Mouse (Mus musculus): ENCODE results near the gene Phldb3.
"Not testable (repeated sequence)": the region's sequence is repeated elsewhere in the genome, so short reads cannot be mapped to it uniquely, and the experiment has no call there.

Phldb3 gene

GRCm38 (mm10) chr7:24594309-24594803 lies 16.2 kb upstream of the Phldb3 start:
- no peak for DNase-seq (ENCODE audit: low spot score in 2 of 2)

GRCm38 (mm10) chr7:24595464-24595863 lies 15.1 kb upstream of the Phldb3 start:
- no peak for DNase-seq (ENCODE audit: low spot score in 2 of 2)

GRCm38 (mm10) chr7:24598121-24598520 lies 12.4 kb upstream of the Phldb3 start:
- DNase-seq (ENCODE audit: low spot score in 2 of 2) = no peak

- peak; percentile 41 to 44 for DNase-seq (ENCODE audit: low spot score in 2 of 2)
Observed at GRCm38 (mm10) chr7:24599211-24600067, 11.1 kb upstream of the Phldb3 start.

GRCm38 (mm10) chr7:24600941-24601597 lies 9.5 kb upstream of the Phldb3 start:
- DNase-seq (ENCODE audit: low spot score in 2 of 2) = peak; percentile 85 to 92

- no peak for DNase-seq (ENCODE audit: low spot score in 2 of 2)
Observed at GRCm38 (mm10) chr7:24605561-24605960, 5.0 kb upstream of the Phldb3 start.

DNA sequence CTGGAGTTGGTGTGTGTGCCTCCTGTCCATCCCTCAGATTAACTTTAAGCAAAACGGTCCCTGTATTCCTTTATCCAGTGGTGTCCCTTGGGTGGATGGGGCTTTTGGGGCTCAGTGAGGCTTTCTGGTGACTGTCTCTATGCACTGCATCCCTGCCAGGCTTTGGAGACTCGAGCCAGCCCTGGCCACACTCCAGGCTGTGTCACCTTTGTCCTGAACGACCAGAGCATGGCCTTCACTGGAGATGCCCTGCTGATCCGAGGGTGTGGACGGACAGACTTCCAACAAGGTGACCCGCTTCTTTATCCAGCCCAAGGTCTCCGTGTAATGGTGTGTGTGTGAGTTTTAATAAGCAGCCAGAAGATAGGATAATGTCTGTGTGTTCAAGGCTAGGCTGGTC lies 4.5 kb upstream of the Phldb3 start:
- no peak for DNase-seq (ENCODE audit: low spot score in 2 of 2)

DNA sequence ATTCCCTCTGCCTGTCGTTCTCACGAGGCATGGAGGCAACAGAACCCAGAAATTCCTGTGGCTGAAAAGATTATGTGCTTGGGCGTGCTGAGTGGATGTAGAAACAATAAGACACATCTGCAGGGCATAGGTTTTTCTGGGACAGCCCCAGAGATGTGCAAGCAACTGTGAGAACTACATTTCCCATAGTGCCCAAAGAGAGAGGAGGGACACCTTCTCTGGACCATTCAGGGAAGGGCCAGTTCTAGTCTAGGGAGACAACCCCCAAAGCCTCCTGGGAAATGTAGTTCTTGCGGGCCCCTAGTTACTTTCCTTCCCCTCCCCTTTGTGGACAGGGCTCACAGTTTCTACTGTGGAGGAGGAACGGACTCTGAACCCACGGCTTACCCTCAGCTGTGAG lies 2.5 kb upstream of the Phldb3 start:
- DNase-seq (ENCODE audit: low spot score in 2 of 2) = peak; percentile 65 to 78

- DNase-seq (ENCODE audit: low spot score in 2 of 2) = no peak
Observed at GRCm38 (mm10) chr7:24608561-24608960, 2.0 kb upstream of the Phldb3 start.

GRCm38 (mm10) chr7:24610879-24611494 lies 424 bp downstream of the Phldb3 start:
- peak; percentile 82 to 91 for DNase-seq (ENCODE audit: low spot score in 2 of 2)

- no peak for DNase-seq (ENCODE audit: low spot score in 2 of 2)
Observed at GRCm38 (mm10) chr7:24611709-24612108, 1.1 kb downstream of the Phldb3 start.

DNA sequence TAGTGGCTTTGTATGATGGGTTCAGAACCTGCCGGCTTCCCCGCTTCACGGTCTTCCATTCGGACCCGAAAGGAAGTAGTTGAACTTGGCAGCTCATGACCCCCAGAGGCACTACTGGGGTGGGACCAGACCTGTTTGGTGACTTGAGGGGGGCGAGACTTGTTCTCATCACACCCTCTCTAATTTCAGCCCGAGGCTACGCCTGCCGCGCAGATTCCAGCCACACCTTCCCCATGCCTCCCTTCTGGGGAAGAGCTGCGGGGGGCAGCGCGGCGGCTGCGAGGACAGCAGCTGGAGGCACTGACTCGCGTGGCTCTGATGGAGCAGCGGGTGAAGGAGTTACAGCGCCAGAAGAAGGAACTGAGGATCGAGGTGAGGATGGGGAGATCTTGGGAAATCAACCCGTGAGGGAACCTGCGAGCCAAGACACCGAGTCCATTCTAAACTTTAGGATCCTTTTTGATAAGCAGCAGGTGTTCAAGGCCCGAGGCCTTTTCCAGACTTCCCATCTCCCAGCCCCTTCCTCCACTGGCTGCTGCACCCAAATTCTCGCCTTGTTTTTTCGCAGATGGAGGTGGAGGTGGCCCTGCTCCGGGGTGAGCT lies 1.8 kb downstream of the Phldb3 start:
- no peak for DNase-seq (ENCODE audit: low spot score in 2 of 2)

DNA sequence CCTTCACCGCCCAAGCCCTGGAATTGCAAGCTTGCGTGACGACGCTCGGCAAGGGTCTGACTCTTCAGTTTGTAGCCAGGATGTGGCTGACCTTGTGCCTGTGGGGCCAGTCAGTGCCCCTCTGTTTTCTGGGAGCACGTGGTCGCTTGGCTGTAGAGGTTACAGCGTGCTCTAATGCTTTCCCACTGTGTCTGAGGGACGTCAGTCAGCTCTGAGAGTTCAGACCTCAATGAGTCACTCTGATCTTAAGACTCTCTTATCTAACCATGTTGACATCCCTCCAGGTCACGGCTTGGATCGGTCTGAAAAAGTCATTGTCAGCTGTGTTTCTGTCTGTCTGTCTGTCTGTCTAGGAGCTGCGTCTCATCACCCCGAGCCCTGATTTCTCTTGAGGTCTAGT lies 4.3 kb downstream of the Phldb3 start:
- DNase-seq (ENCODE audit: low spot score in 2 of 2) = no peak

DNA sequence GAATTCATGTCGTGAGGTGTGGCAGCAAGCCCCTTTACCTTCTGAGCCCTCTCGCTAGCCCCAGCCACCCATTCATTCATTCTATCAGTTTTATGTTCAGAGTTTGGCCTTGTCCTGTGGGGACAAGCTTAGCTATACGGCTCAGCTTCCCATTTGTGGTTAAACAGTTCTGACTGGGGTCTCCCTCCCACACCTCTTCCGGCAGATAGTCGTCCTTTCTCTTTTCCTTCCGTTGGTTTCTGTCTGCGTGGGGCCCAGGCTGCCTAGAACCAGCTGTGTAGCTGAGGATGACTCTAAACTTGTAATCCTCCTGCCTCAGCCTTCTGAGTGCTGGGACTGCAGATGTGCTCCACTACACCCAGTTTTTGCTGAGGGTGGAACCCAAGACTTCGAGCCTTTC lies 7.2 kb downstream of the Phldb3 start:
- no peak for DNase-seq (ENCODE audit: low spot score in 2 of 2)

DNA sequence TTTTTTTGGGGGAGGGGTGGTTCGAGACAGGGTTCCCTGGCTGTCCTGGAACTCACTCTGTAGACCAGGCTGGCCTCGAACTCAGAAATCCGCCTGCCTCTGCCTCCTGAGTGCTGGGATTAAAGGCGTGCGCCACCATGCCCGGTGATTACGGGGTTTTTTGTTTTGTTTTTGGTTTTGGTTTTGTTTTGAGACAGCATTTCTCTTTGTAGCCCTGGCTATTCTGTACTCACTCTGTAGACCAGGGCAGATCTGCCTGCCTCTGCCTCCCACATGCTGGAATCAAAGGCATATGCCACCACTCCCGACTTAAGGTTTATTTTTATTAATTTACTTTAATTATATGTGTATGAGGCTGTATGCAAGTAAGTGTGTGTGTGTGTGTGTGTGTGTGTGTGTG lies 7.8 kb downstream of the Phldb3 start:
- DNase-seq (ENCODE audit: low spot score in 2 of 2) = not testable (repeated sequence)

DNA sequence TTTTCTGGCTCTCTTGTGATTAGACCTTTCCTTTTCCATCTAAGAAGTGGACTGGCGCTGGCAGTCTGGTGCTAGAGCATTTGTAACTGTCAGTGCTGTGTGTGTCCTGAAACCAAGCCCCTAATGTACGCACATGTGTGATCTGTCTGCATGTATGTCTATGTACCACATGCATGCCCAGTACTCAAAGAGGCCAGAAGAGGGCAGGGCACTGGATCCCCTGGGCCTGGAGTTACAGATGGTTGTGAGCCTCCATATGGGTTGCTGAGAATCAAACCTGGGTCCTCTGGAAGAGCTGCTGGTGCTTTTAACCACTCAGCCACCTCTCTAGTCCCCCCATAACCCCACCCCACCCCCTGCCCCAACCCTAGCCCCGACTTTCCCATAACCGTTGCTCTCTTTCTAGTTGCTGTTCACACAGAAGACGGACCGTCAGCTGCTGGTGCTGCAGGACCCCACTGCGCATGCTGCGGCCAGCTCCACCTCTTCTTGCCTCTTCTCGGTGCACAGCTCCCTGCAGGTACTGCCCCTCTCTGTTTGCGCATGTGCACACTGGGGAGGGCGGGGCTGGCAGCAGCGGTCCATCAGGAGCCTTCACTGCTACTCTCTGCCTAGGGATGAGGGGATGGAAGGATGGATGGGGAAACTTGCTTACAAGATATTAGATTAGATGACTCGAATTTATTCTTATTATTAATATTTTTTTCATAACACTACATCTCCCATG lies 9.3 kb downstream of the Phldb3 start:
- no peak for DNase-seq (ENCODE audit: low spot score in 2 of 2)

GRCm38 (mm10) chr7:24621193-24621592 lies 10.6 kb downstream of the Phldb3 start:
- no peak for DNase-seq (ENCODE audit: low spot score in 2 of 2)

- DNase-seq (ENCODE audit: low spot score in 2 of 2) = no peak
Observed at GRCm38 (mm10) chr7:24622967-24623366, 12.4 kb downstream of the Phldb3 start.

DNA sequence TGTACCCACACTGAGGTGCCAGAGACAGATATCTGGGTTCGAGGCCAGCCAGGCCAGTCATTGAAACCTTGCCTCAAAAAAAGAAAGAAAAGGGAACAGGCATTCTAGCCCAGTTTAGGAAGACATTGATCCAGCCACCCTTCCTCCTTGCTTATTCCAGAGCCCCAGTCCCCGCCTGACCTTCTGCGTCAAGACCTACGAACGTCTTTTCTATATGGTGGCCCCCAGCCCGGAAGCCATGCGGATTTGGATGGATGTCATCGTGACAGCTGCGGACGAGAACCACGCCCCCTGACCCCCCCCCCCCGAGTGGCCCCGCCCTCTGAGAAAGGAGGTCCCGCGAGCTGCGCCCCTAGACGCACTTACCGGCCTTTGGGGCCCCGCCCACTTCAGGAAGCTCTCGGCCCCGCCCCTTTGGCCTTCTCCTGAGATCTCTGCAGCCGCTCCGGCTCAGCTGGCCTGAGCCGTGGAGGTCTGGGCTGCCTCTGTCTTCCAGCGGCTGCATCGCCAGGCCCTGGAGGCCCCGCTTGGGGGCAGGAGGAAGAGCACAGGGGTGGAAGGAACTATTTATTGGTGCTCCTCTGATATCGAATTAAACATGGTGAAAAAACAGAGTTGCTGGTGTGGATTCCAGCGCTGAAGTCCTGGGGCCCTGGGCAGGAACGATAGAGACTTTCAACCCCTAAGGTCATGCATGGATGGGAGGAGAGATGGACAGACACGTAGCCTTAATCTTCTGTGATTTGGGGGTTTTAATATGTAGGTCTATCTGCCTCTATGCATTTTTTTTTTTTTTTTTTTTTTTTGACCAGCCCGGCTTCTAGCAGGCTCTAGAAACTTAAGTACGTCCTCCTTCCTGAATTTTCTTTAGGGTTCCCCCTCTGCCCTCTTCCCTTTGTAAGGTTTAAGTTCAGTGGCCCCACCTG lies 18.4 kb downstream of the Phldb3 start:
- peak; percentile 79 to 80 for DNase-seq (ENCODE audit: low spot score in 2 of 2)

- no peak for DNase-seq (ENCODE audit: low spot score in 2 of 2)
Observed at GRCm38 (mm10) chr7:24629672-24630071, 19.1 kb downstream of the Phldb3 start.
